Mouse (Mus musculus) midbrain, embryonic 11.5 days (tissue): ENCODE measurements around the gene Rapgef4. TPM values are rescaled to one million over a fixed set of nuclear protein-coding genes. Genes with fewer than 3 reads are reported as not detected.

Experiments
- ATAC-seq: fragments of 200-750 bp; cut with Nextera tagmentation; 2 replicates; pipeline ENCODE4 v1.8.0; 2017; ENCODE audit warnings: moderate TSS enrichment, moderate library complexity; ENCODE audit not compliant: low FRiP score
- DNase-seq: peaks from one replicate; pipeline ENCODE4 v3.0.0; 2015; ENCODE audit warnings: low spot score; ENCODE audit errors: missing footprints
- H3K27ac ChIP-seq: fragments of 300-500 bp; sonication (generic); 2 replicates; pipeline ENCODE4 v1.5.1; 2014; ENCODE audit warnings: low read depth, low read length
- H3K27me3 ChIP-seq: fragments of 300-500 bp; sonication (generic); 2 replicates; pipeline ENCODE4 v1.6.1; 2014; ENCODE audit warnings: mild to moderate bottlenecking, low read length, moderate library complexity, mixed read lengths; ENCODE audit not compliant: control insufficient read depth, insufficient read depth
- H3K36me3 ChIP-seq: fragments of 300-500 bp; sonication (generic); 2 replicates; pipeline ENCODE4 v1.6.1; 2014; ENCODE audit warnings: mild to moderate bottlenecking, low read length, moderate library complexity, mixed read lengths; ENCODE audit not compliant: control insufficient read depth, insufficient read depth
- H3K4me1 ChIP-seq: fragments of 300-500 bp; sonication (generic); 2 replicates; pipeline ENCODE4 v1.6.1; 2014; ENCODE audit warnings: low read length; ENCODE audit not compliant: control insufficient read depth, insufficient read depth
- H3K4me2 ChIP-seq: fragments of 300-500 bp; sonication (generic); 2 replicates; pipeline ENCODE4 v1.6.1; 2014; ENCODE audit warnings: mild to moderate bottlenecking, moderate library complexity
- H3K4me3 ChIP-seq: fragments of 300-500 bp; sonication (generic); 2 replicates; pipeline ENCODE4 v1.5.1; 2014; ENCODE audit warnings: low read depth, low read length
- H3K9ac ChIP-seq: fragments of 300-500 bp; sonication (generic); 2 replicates; pipeline ENCODE4 v1.6.1; 2014; ENCODE audit warnings: low read length
- H3K9me3 ChIP-seq: fragments of 300-500 bp; sonication (generic); 2 replicates; pipeline ENCODE4 v1.6.1; 2016; ENCODE audit warnings: low read length; ENCODE audit not compliant: control insufficient read depth
- WGBS: fragments of 180-500 bp; shearing (Covaris S2); extraction: QIAGEN DNeasy Blood & Tissue Kit; methylation state at CpG from one replicate; pipeline ENCODE4 v1.1.7; 2014; 5-methylcytosine and 5-hydroxymethylcytosine counted together
- polyA plus RNA-seq: library from polyadenylated mRNA; unstranded; fragments of >200 nt; fragmentation: Nextera tagmentation; extraction: Ambion mirVana; gene quantifications from 2 replicates; pipeline ENCODE4 v1.2.1, GENCODE M21; 2014

Rapgef4 gene
- polyA plus RNA-seq, 1 experiment from 2014 or later, result 2.0 TPM

- 98% methylated on average over 1 of the region's 1 CpGs for WGBS
- ATAC-seq, result no peak
Measured at GRCm38 (mm10) chr2:72260704-72261103, 279.7 kb downstream of the Rapgef4 start.

GRCm38 (mm10) chr2:72262814-72263480 lies 281.9 kb downstream of the Rapgef4 start:
- H3K36me3 ChIP-seq, result no peaks in the 10 kb centered on the region
- H3K27ac ChIP-seq, result no peak overlapping the region
- no peaks in the 10 kb centered on the region for H3K4me1 ChIP-seq
- H3K9me3 ChIP-seq, result no peaks in the 10 kb centered on the region
- no peak overlapping the region for H3K4me2 ChIP-seq
- no peak overlapping the region for H3K9ac ChIP-seq
- H3K27me3 ChIP-seq, result no peaks in the 10 kb centered on the region
- DNase-seq (no peak), ATAC-seq (no peak)
- WGBS, result 92% methylated on average over 6 of the region's 6 CpGs
- H3K4me3 ChIP-seq, result no peak overlapping the region

More at GRCm38 (mm10) chr2:72260704-72261103, 279.7 kb downstream of the Rapgef4 start:
- Histone ChIP-seq H3K36me3 (no peaks in the 10 kb centered on the region), H3K4me1 (no peaks in the 10 kb centered on the region), H3K9ac (no peak overlapping the region), H3K27me3 (no peaks in the 10 kb centered on the region), H3K4me3 (no peak overlapping the region), H3K9me3 (no peaks in the 10 kb centered on the region), H3K27ac (no peak overlapping the region), H3K4me2 (no peak overlapping the region)
- DNase-seq, result peak; percentile 60

GRCm38 (mm10) chr2:72267390-72267789 lies 286.4 kb downstream of the Rapgef4 start:
- Histone ChIP-seq H3K9me3 (no peaks in the 10 kb centered on the region), H3K9ac (no peak overlapping the region), H3K27ac (no peak overlapping the region), H3K27me3 (no peaks in the 10 kb centered on the region), H3K4me3 (no peak overlapping the region), H3K4me2 (no peak overlapping the region), H3K36me3 (no peaks in the 10 kb centered on the region), H3K4me1 (no peaks in the 10 kb centered on the region)
- WGBS, result 87% methylated on average over 6 of the region's 6 CpGs
- no peak for ATAC-seq
- DNase-seq, result peak; percentile 66

- H3K27me3 ChIP-seq, result no peaks in the 10 kb centered on the region
- 76% methylated on average over 4 of the region's 4 CpGs for WGBS
- H3K27ac ChIP-seq, result no peak overlapping the region
- no peaks in the 10 kb centered on the region for H3K36me3 ChIP-seq
- DNase-seq, result no peak
- no peaks in the 10 kb centered on the region for H3K9me3 ChIP-seq
- H3K4me2 ChIP-seq, result no peak overlapping the region
- no peak for ATAC-seq
- H3K4me1 ChIP-seq, result no peaks in the 10 kb centered on the region
- H3K9ac ChIP-seq, result no peak overlapping the region
- no peak overlapping the region for H3K4me3 ChIP-seq
Measured at GRCm38 (mm10) chr2:72269651-72270341, 288.8 kb downstream of the Rapgef4 start.

- no peak overlapping the region for H3K9ac ChIP-seq
- H3K4me3 ChIP-seq, result no peak overlapping the region
- ATAC-seq (no peak), DNase-seq (no peak)
- H3K27ac ChIP-seq, result no peak overlapping the region
- no peaks in the 10 kb centered on the region for H3K36me3 ChIP-seq
- no peaks in the 10 kb centered on the region for H3K9me3 ChIP-seq
- H3K27me3 ChIP-seq, result no peaks in the 10 kb centered on the region
- 83% methylated on average over 4 of the region's 4 CpGs for WGBS
- no peaks in the 10 kb centered on the region for H3K4me1 ChIP-seq
- no peak overlapping the region for H3K4me2 ChIP-seq
Measured at GRCm38 (mm10) chr2:72278247-72278873, 297.3 kb downstream of the Rapgef4 start.

- ATAC-seq (no peak), DNase-seq (no peak)
- Histone ChIP-seq H3K4me2 (no peak overlapping the region), H3K9ac (no peak overlapping the region), H3K27me3 (peaks cover 5% of the 10 kb centered on the region; the same call in 1 of the 2 replicates), H3K4me3 (no peak overlapping the region), H3K27ac (no peak overlapping the region), H3K9me3 (no peaks in the 10 kb centered on the region), H3K36me3 (no peaks in the 10 kb centered on the region), H3K4me1 (no peaks in the 10 kb centered on the region)
- 91% methylated on average over 5 of the region's 5 CpGs for WGBS
Measured at GRCm38 (mm10) chr2:72280524-72280923, 299.5 kb downstream of the Rapgef4 start.

- ATAC-seq (no peak), DNase-seq (no peak)
- H3K36me3 ChIP-seq, result no peaks in the 10 kb centered on the region
- H3K27me3 ChIP-seq, result peaks cover 5% of the 10 kb centered on the region; the same call in 1 of the 2 replicates
- H3K9ac ChIP-seq, result no peak overlapping the region
- 92% methylated on average over 14 of the region's 14 CpGs for WGBS
- no peaks in the 10 kb centered on the region for H3K4me1 ChIP-seq
- H3K9me3 ChIP-seq, result no peaks in the 10 kb centered on the region
- H3K4me2 ChIP-seq, result no peak overlapping the region
- H3K4me3 ChIP-seq, result no peak overlapping the region
- H3K27ac ChIP-seq, result no peak overlapping the region
Measured at GRCm38 (mm10) chr2:72281971-72282370, 300.9 kb downstream of the Rapgef4 start.

- 82% methylated on average over 4 of the region's 4 CpGs for WGBS
- H3K4me1 ChIP-seq, result no peaks in the 10 kb centered on the region
- H3K9me3 ChIP-seq, result no peaks in the 10 kb centered on the region
- ATAC-seq (no peak), DNase-seq (no peak)
- H3K27me3 ChIP-seq, result peaks cover 5% of the 10 kb centered on the region; the same call in 1 of the 2 replicates
- H3K4me3 ChIP-seq, result no peak overlapping the region
- H3K9ac ChIP-seq, result no peak overlapping the region
- H3K4me2 ChIP-seq, result no peak overlapping the region
- no peak overlapping the region for H3K27ac ChIP-seq
- no peaks in the 10 kb centered on the region for H3K36me3 ChIP-seq
Measured at GRCm38 (mm10) chr2:72282733-72283132, 301.7 kb downstream of the Rapgef4 start.

GRCm38 (mm10) chr2:72284689-72285088 lies 303.6 kb downstream of the Rapgef4 start:
- Histone ChIP-seq H3K27ac (no peak overlapping the region), H3K4me3 (no peak overlapping the region), H3K36me3 (no peaks in the 10 kb centered on the region), H3K4me1 (no peaks in the 10 kb centered on the region), H3K9ac (no peak overlapping the region), H3K27me3 (peaks cover 5% of the 10 kb centered on the region; the same call in 1 of the 2 replicates), H3K4me2 (no peak overlapping the region), H3K9me3 (no peaks in the 10 kb centered on the region)
- WGBS, result 78% methylated on average over 7 of the region's 7 CpGs
- no peak for DNase-seq
- no peak for ATAC-seq
